Mouse (Mus musculus) liver, adult 2 months (tissue): ENCODE measurements around the gene Gm11939. TPM values are rescaled to one million over a fixed set of nuclear protein-coding genes. Genes with fewer than 3 reads are reported as not detected.

ENCODE experiments used
- DNase-seq: peaks from one replicate; pipeline ENCODE4 v3.0.0-alpha.2; 2011; ENCODE audit warnings: low read depth, low spot score; ENCODE audit errors: extremely low read depth
- H3K27ac ChIP-seq: fragments of 200-500 bp; replicated peaks from 2 replicates; pipeline ENCODE4 v1.5.1; 2012; ENCODE audit warnings: low read depth, mild to moderate bottlenecking, control low read depth, inconsistent platforms, low read length; ENCODE audit not compliant: insufficient read depth
- H3K27me3 ChIP-seq: fragments of 200-500 bp; 2 replicates; pipeline ENCODE4 v1.6.1; 2012; ENCODE audit warnings: mild to moderate bottlenecking, moderate library complexity, low read length, inconsistent platforms; ENCODE audit not compliant: control insufficient read depth, insufficient read depth
- H3K36me3 ChIP-seq: fragments of 200-500 bp; 2 replicates; pipeline ENCODE4 v1.6.1; 2012; ENCODE audit warnings: low read length, inconsistent platforms; ENCODE audit not compliant: control insufficient read depth, insufficient read depth
- H3K4me1 ChIP-seq: fragments of 200-500 bp; 2 replicates; pipeline ENCODE4 v1.6.1; 2011; ENCODE audit warnings: low read length; ENCODE audit not compliant: control insufficient read depth, insufficient read depth
- H3K4me3 ChIP-seq: fragments of 200-500 bp; 2 replicates; pipeline ENCODE4 v1.5.1; 2011; ENCODE audit warnings: low read depth, mild to moderate bottlenecking, control low read depth, low read length, moderate library complexity; ENCODE audit not compliant: insufficient read depth
- H3K79me2 ChIP-seq: fragments of 200-500 bp; 2 replicates; pipeline ENCODE4 v1.6.1; 2012; ENCODE audit warnings: inconsistent platforms, mild to moderate bottlenecking, low read length, moderate library complexity; ENCODE audit not compliant: control insufficient read depth, insufficient read depth
- H3K9ac ChIP-seq: fragments of 200-500 bp; 2 replicates; pipeline ENCODE4 v1.6.1; 2012; ENCODE audit warnings: low read depth, mild to moderate bottlenecking, control low read depth, inconsistent platforms, low read length
- CTCF ChIP-seq: fragments of 200-500 bp; IDR thresholded peaks from 2 replicates; pipeline ENCODE4 v1.5.1; 2011; ENCODE audit warnings: low read depth, low read length, control low read depth
- POLR2A ChIP-seq: fragments of 200-500 bp; IDR thresholded peaks from 2 replicates; pipeline ENCODE4 v1.6.1; 2011; ENCODE audit warnings: low read length, control low read depth; ENCODE audit not compliant: insufficient read depth; ENCODE audit errors: extremely low read depth
- WGBS: fragments of 180-500 bp; shearing (Covaris S2); methylation state at CpG from one replicate; pipeline ENCODE4 v1.1.7; 2018; 5-methylcytosine and 5-hydroxymethylcytosine counted together
- polyA plus RNA-seq: library from polyadenylated mRNA; depleted of rRNA; stranded (reverse); fragments of >200 nt; gene quantifications from 2 replicates; pipeline ENCODE4 v1.2.3, GENCODE M21; 2012
- total RNA-seq: library from RNA; depleted of rRNA; stranded (reverse); fragments of >200 nt; gene quantifications from 2 replicates; pipeline ENCODE4 v1.2.3, GENCODE M21; 2014

Gene Gm11939
- total and polyA plus RNA-seq, 2 experiments, result not detected

DNA sequence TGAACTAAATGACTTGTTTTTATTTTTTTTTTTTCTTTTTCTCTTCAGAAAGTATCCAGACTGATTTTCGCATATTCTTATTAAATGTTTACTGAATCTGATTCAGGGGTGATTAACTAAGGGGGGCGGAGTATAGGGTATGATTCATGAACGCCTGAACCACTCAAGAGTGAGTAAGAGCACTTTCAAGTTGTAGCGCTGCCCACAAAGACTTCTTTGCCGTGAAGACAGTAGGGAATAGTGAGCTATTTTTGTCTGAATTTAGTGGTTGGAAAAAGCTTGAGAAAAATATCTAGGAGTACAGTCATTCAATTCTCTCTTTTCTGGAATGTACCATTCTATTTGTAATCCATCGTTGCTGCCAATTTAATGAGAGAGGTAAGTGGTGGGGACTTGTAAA is 22.3 kb upstream of the Gm11939 start:
- 88% methylated on average over 6 of the region's 6 CpGs for WGBS
- no peaks in the 10 kb centered on the region for H3K79me2 ChIP-seq
- no peak overlapping the region for H3K27ac ChIP-seq
- DNase-seq, result no peak
- no peak for TF ChIP-seq POLR2A
- TF ChIP-seq CTCF, result no peak
- H3K9ac ChIP-seq, result no peak overlapping the region
- H3K36me3 ChIP-seq, result no peaks in the 10 kb centered on the region
- H3K4me1 ChIP-seq, result no peaks in the 10 kb centered on the region
- 0 out of 2 replicates have a peak, but pooled peaks cover 2% of the 10 kb centered on the region for H3K27me3 ChIP-seq
- no peak overlapping the region for H3K4me3 ChIP-seq

DNA sequence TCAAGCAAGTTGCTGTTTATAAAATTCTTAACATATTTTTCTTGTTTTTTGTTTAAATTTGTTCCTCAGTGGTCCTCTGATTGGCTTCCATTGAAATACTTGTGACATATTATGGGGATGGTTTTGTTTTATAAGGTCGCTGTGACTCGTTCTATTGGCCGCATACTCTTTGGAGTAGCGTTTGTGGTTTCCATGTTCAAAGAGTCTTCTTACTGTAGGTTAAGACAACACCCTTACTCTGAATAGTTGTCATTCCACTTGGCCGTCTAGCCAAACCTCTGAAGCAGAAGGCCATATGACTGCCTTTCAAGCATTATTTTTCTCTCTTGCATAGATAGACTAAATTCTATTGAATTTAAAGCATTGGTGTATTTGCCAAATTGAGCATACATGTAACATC is 21.8 kb upstream of the Gm11939 start:
- no peaks in the 10 kb centered on the region for H3K4me1 ChIP-seq

DNA sequence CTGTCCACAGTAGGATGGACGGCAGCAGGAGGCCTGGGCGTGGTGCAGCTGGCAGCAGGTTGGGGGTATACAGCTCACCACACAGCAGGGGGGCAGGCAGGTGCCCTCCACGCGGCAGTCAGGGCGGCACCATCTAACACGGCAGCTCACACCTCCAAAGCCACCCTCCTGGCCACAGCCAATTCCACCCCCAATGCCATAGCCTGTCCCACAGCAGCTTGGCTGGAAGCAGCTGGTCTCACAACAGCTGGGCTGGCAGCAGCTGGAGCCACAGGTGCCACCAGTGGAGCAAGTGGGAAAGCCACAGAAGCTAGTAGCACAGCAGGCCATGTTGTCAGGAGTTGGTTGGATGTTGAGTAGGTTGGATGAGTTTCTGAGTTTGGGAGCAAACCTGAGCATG is 21.4 kb upstream of the Gm11939 start, which contains the start of gene Krtap1-5:
Gene Krtap1-5 (minus strand): TSS at position 381 of the 400 bp plus-strand sequence.
- Histone ChIP-seq H3K9ac (no peak within 1 kb of the TSS), H3K4me3 (no peak within 1 kb of the TSS), H3K4me1 (no peaks in the 10 kb centered on the region), H3K27me3 (0 out of 2 replicates have a peak, but pooled peaks cover 2% of the 10 kb centered on the region), H3K36me3 (no peaks in the 10 kb centered on the region), H3K79me2 (no peaks in the 10 kb centered on the region), H3K27ac (no peak within 1 kb of the TSS)
- DNase-seq, result no peak
- TF ChIP-seq CTCF (no peak), POLR2A (no peak)
- WGBS, result 90% methylated on average over 6 of the region's 6 CpGs

More for the DNA sequence above, 21.8 kb upstream of the Gm11939 start:
- no peaks in the 10 kb centered on the region for H3K79me2 ChIP-seq
- H3K4me3 ChIP-seq, result no peak overlapping the region
- H3K9ac ChIP-seq, result no peak overlapping the region
- H3K27ac ChIP-seq, result no peak overlapping the region
- H3K27me3 ChIP-seq, result 0 out of 2 replicates have a peak, but pooled peaks cover 2% of the 10 kb centered on the region
- no peak for TF ChIP-seq CTCF
- no peak for TF ChIP-seq POLR2A
- DNase-seq, result no peak
- WGBS, result 93% methylated on average over 5 of the region's 5 CpGs
- H3K36me3 ChIP-seq, result no peaks in the 10 kb centered on the region

- no peaks in the 10 kb centered on the region for H3K79me2 ChIP-seq
- peak; percentile 27 for DNase-seq
- H3K4me1 ChIP-seq, result no peaks in the 10 kb centered on the region
- no peak overlapping the region for H3K9ac ChIP-seq
- WGBS, result 0% methylated on average over 7 of the region's 7 CpGs
- TF ChIP-seq CTCF (peak; percentile 89), POLR2A (no peak)
- no peak overlapping the region for H3K4me3 ChIP-seq
- no peaks in the 10 kb centered on the region for H3K36me3 ChIP-seq
- H3K27me3 ChIP-seq, result peaks cover 4% of the 10 kb centered on the region; the same call in 1 of the 2 replicates
- H3K27ac ChIP-seq, result no peak overlapping the region
These were observed 14.8 kb upstream of the Gm11939 start for GRCm38 (mm10) chr11:99574106-99574505.

GRCm38 (mm10) chr11:99573164-99573563 is 13.9 kb upstream of the Gm11939 start:
- 69% methylated on average over 4 of the region's 4 CpGs for WGBS
- no peak overlapping the region for H3K27ac ChIP-seq

DNA sequence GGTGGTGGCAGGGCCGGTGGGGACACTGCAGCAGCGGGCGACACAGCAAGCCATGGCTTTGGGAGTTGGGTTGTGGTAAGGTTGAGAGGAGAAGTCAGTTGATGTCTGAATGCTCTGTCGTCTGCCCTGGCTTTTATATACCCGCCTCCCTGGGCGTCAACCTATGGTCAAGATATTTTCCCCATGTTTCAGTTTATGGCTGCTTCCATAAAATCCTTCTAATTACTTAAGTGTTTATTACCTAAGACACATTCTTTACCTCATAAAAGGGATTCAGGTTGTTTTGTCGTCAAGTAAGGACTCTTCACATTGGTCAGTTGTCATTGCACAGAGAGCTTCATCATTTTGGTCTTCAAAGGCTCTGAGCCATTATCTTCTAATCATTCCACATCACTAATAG is 7.3 kb upstream of the Gm11939 start, which contains the start of gene Krtap3-1:
Gene Krtap3-1 (minus strand): TSS at position 101 of the 400 bp plus-strand sequence.
- no peak for DNase-seq
- WGBS, result 97% methylated on average over 7 of the region's 7 CpGs

More at GRCm38 (mm10) chr11:99573164-99573563, 13.9 kb upstream of the Gm11939 start:
- Histone ChIP-seq H3K4me1 (no peaks in the 10 kb centered on the region), H3K79me2 (no peaks in the 10 kb centered on the region), H3K9ac (no peak overlapping the region), H3K27me3 (peaks cover 4% of the 10 kb centered on the region; the same call in 1 of the 2 replicates), H3K36me3 (no peaks in the 10 kb centered on the region), H3K4me3 (no peak overlapping the region)
- TF ChIP-seq POLR2A, result no peak
- TF ChIP-seq CTCF, result no peak
- DNase-seq, result no peak

More for the DNA sequence above, 7.3 kb upstream of the Gm11939 start, which contains the start of gene Krtap3-1:
- Histone ChIP-seq H3K36me3 (no peaks in the 10 kb centered on the region), H3K79me2 (no peaks in the 10 kb centered on the region), H3K27me3 (peaks cover 4% of the 10 kb centered on the region; the same call in 1 of the 2 replicates), H3K4me3 (no peak within 1 kb of the TSS), H3K9ac (no peak within 1 kb of the TSS), H3K4me1 (no peaks in the 10 kb centered on the region), H3K27ac (no peak within 1 kb of the TSS)
- TF ChIP-seq POLR2A (no peak), CTCF (no peak)
